Mouse (Mus musculus): Measurements from ENCODE around the gene Src. TPM values are rescaled to one million over a fixed set of nuclear protein-coding genes. Genes with fewer than 3 reads are reported as not detected.

Src gene
- polyA plus RNA-seq, 1 experiment from 2014 or later: 6.2 TPM

GRCm38 (mm10) chr2:157458472-157458871 lies 40.2 kb downstream of the Src start:
- ATAC-seq (replicated peaks; ENCODE audit: insufficient number of reproducible peaks, low FRiP score, low TSS enrichment): no peak

DNA sequence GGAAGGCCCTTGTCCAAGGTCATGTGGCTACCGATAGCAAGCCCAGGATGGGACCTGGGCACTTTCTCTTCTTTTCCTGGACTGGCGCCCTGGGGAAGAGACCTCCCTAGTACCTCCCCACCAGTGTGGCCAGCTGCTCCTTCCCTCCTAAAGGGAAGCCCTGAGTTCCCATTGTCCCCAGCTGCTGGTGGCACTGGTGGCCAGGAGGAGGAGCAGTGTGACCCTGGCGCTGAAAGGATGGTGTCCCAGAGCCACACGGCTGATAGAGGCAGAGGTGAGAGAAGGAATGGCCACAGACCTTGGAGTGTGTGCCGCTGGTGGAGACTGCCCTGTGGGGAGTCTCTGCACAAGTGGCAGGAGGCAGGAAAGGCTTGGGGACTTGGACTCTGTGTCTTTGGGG lies 41.5 kb downstream of the Src start:
- Histone ChIP-seq H3K4me2 (no peak overlapping the region), H3K4me3 (ENCODE audit: low read depth, low read length) (no peak overlapping the region), H3K36me3 (ENCODE audit: control insufficient read depth, insufficient read depth, low read length) (peaks cover 5% of the 10 kb centered on the region; the same call in 1 of the 2 replicates), H3K4me1 (ENCODE audit: control insufficient read depth, insufficient read depth, low read length) (peaks cover 44% of the 10 kb centered on the region), H3K9ac (ENCODE audit: low read depth, low read length) (0 out of 2 replicates have a peak overlapping the region, but pooled peaks have one; percentile 17), H3K9me3 (replicated peaks; ENCODE audit: control insufficient read depth, low read length) (no peaks in the 10 kb centered on the region), H3K27ac (ENCODE audit: low read depth, low read length) (no peak overlapping the region), H3K27me3 (ENCODE audit: control insufficient read depth, insufficient read depth, low read length) (no peaks in the 10 kb centered on the region)
- WGBS (ENCODE audit: insufficient replicate concordance): 24% methylated on average over 5 of the region's 5 CpGs
- ATAC-seq (replicated peaks; ENCODE audit: insufficient number of reproducible peaks, low FRiP score, low TSS enrichment): no peak

More at GRCm38 (mm10) chr2:157458472-157458871, 40.2 kb downstream of the Src start:
- Histone ChIP-seq H3K36me3 (ENCODE audit: control insufficient read depth, insufficient read depth, low read length) (peaks cover 5% of the 10 kb centered on the region; the same call in 1 of the 2 replicates), H3K27ac (ENCODE audit: low read depth, low read length) (no peak overlapping the region), H3K9me3 (replicated peaks; ENCODE audit: control insufficient read depth, low read length) (no peaks in the 10 kb centered on the region), H3K4me1 (ENCODE audit: control insufficient read depth, insufficient read depth, low read length) (peaks cover 31% of the 10 kb centered on the region), H3K4me2 (peak overlapping the region; percentile 51), H3K4me3 (ENCODE audit: low read depth, low read length) (no peak overlapping the region; the same call in 1 of the 2 replicates), H3K9ac (ENCODE audit: low read depth, low read length) (no peak overlapping the region), H3K27me3 (ENCODE audit: control insufficient read depth, insufficient read depth, low read length) (no peaks in the 10 kb centered on the region)
- 20% methylated on average over 14 of the region's 14 CpGs for WGBS (ENCODE audit: insufficient replicate concordance)

GRCm38 (mm10) chr2:157462776-157463710 lies 44.8 kb downstream of the Src start:
- no peak; the same call in 1 of the 2 replicates for ATAC-seq (replicated peaks; ENCODE audit: insufficient number of reproducible peaks, low FRiP score, low TSS enrichment)
- peaks cover 8% of the 10 kb centered on the region for H3K36me3 ChIP-seq (ENCODE audit: control insufficient read depth, insufficient read depth, low read length)
- H3K27me3 ChIP-seq (ENCODE audit: control insufficient read depth, insufficient read depth, low read length): no peaks in the 10 kb centered on the region
- no peak overlapping the region for H3K9ac ChIP-seq (ENCODE audit: low read depth, low read length)
- peaks cover 39% of the 10 kb centered on the region for H3K4me1 ChIP-seq (ENCODE audit: control insufficient read depth, insufficient read depth, low read length)
- H3K9me3 ChIP-seq (replicated peaks; ENCODE audit: control insufficient read depth, low read length): no peaks in the 10 kb centered on the region
- 52% methylated on average over 20 of the region's 20 CpGs for WGBS (ENCODE audit: insufficient replicate concordance)
- H3K4me3 ChIP-seq (ENCODE audit: low read depth, low read length): no peak overlapping the region
- no peak overlapping the region for H3K4me2 ChIP-seq
- peak overlapping the region; percentile 80 for H3K27ac ChIP-seq (ENCODE audit: low read depth, low read length)

DNA sequence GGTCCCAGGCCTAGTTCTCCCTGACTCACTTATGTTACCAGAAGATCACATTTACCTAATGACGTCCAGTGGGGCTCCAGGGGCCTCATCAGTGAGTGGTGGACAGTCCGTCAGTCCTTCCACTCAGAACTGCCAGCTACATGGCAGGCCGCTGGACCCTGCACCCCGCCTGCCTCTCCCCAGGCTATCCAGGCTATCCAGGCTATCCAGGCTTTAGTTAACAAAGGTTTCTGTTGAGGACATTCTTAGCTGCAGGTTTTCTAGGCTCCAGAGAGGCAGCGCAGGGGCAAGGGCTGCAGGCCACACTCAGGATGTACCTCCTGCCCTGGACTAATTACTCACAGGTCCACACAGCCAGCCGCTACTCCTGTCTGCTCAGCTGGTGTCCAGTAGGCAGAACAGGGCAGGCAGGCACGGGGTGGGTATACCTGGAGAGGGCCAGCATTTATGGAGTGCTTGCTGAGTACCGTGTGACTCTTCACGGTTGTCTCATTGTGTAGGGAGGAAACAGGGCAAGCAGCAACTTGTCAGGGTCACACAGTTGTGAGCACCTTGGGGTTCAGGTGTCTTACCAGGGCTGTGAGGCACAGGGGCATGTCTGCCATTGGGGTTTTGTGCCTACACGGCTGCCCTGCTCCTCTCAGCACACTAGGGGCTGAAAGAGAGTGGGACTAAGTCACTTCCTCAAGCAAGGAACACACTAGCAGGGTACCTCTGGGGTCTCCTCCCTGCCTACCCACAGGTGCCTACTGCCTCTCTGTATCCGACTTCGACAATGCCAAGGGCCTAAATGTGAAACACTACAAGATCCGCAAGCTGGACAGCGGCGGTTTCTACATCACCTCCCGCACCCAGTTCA lies 45.9 kb downstream of the Src start:
- Histone ChIP-seq H3K9me3 (replicated peaks; ENCODE audit: control insufficient read depth, low read length) (no peaks in the 10 kb centered on the region), H3K36me3 (ENCODE audit: control insufficient read depth, insufficient read depth, low read length) (peaks cover 11% of the 10 kb centered on the region), H3K4me2 (peak overlapping the region; percentile 46), H3K4me1 (ENCODE audit: control insufficient read depth, insufficient read depth, low read length) (peaks cover 36% of the 10 kb centered on the region), H3K4me3 (ENCODE audit: low read depth, low read length) (0 out of 2 replicates have a peak overlapping the region, but pooled peaks have one; percentile 18), H3K9ac (ENCODE audit: low read depth, low read length) (peak overlapping the region; percentile 47), H3K27ac (ENCODE audit: low read depth, low read length) (peak overlapping the region; percentile 80), H3K27me3 (ENCODE audit: control insufficient read depth, insufficient read depth, low read length) (no peaks in the 10 kb centered on the region)
- no peak for ATAC-seq (replicated peaks; ENCODE audit: insufficient number of reproducible peaks, low FRiP score, low TSS enrichment)
- 37% methylated on average over 16 of the region's 16 CpGs for WGBS (ENCODE audit: insufficient replicate concordance)

DNA sequence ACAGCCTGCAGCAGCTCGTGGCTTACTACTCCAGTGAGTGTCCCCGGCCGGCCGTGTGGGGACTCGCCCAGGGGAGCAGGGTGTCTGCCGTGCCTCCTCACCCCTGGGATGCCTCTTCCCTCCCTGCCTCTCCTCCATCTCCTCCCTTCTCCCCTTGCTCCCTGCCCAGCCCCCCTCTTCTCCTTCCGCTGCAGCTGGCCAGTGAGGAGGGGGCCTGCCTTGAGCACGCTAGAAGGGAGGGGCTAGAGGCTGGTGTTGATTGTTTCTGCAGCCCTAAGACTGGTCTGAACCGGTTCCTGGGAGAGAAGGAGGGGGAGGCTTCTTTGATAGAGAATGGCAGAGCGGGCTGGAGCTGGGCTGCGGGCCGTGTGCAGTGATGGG lies 46.5 kb downstream of the Src start:
- Histone ChIP-seq H3K4me2 (peak overlapping the region; percentile 46), H3K4me3 (ENCODE audit: low read depth, low read length) (0 out of 2 replicates have a peak overlapping the region, but pooled peaks have one; percentile 18), H3K4me1 (ENCODE audit: control insufficient read depth, insufficient read depth, low read length) (peaks cover 36% of the 10 kb centered on the region), H3K9me3 (replicated peaks; ENCODE audit: control insufficient read depth, low read length) (no peaks in the 10 kb centered on the region), H3K27ac (ENCODE audit: low read depth, low read length) (peak overlapping the region; percentile 80), H3K36me3 (ENCODE audit: control insufficient read depth, insufficient read depth, low read length) (peaks cover 11% of the 10 kb centered on the region), H3K27me3 (ENCODE audit: control insufficient read depth, insufficient read depth, low read length) (no peaks in the 10 kb centered on the region), H3K9ac (ENCODE audit: low read depth, low read length) (peak overlapping the region; percentile 59; the same call in 1 of the 2 replicates)
- ATAC-seq (replicated peaks; ENCODE audit: insufficient number of reproducible peaks, low FRiP score, low TSS enrichment): peak; percentile 81
- WGBS (ENCODE audit: insufficient replicate concordance): 3% methylated on average over 12 of the region's 12 CpGs

DNA sequence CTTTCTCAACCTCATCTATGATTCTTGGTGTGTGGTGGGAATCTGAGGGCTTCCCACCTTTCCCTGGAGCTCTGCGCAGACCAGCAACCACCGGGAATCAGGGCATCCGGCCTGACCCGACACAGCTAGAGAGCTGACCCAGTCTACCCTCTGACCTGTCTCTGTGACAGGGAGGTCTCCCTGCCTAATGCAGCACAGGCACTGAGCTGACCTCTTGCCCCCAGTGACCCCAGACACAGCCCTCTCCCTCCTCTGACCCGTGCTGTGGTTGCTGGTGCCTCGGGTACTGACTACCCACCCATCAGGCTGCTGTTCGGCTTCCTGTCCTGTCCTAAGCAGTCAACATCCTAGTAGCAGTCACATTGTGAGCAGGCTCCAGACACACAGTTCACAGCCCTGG lies 48.6 kb downstream of the Src start:
- no peaks in the 10 kb centered on the region for H3K9me3 ChIP-seq (replicated peaks; ENCODE audit: control insufficient read depth, low read length)
- H3K4me3 ChIP-seq (ENCODE audit: low read depth, low read length): no peak overlapping the region
- peaks cover 13% of the 10 kb centered on the region for H3K36me3 ChIP-seq (ENCODE audit: control insufficient read depth, insufficient read depth, low read length)
- no peak for ATAC-seq (replicated peaks; ENCODE audit: insufficient number of reproducible peaks, low FRiP score, low TSS enrichment)
- H3K4me2 ChIP-seq: no peak overlapping the region
- no peak overlapping the region for H3K9ac ChIP-seq (ENCODE audit: low read depth, low read length)
- WGBS (ENCODE audit: insufficient replicate concordance): 60% methylated on average over 7 of the region's 7 CpGs
- H3K27ac ChIP-seq (ENCODE audit: low read depth, low read length): no peak overlapping the region
- H3K27me3 ChIP-seq (ENCODE audit: control insufficient read depth, insufficient read depth, low read length): no peaks in the 10 kb centered on the region
- H3K4me1 ChIP-seq (ENCODE audit: control insufficient read depth, insufficient read depth, low read length): peaks cover 40% of the 10 kb centered on the region

DNA sequence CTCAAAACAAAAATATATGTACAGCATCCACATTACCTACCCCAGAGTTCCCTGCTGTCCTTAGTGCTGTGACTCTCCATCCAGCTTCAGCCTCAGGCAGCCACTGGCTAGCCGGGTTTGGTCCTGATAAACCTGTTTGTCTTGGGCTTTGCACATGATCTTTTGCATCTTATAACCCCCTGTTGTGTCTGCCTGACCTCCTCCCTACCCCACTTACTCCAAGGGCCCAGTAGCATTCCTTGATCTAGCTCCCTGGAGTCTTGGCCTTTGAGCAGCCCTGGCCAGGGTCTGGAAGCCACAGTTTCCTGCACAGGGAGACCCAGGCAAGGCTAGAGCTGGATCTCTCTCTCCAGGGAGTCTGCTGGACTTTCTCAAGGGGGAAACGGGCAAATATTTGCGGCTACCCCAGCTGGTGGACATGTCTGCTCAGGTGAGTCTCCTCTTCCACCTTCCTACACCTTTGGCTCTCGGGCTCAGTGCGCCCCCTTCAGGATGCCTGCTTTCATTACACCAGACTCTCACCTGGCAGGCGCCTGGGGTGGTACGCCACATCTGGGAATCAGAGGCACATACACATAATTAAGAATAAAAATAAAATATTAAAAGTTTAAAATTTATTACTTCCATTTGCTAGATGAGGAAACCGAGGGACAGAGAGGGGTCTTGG lies 50.0 kb downstream of the Src start:
- peaks cover 10% of the 10 kb centered on the region for H3K36me3 ChIP-seq (ENCODE audit: control insufficient read depth, insufficient read depth, low read length)
- H3K9ac ChIP-seq (ENCODE audit: low read depth, low read length): no peak overlapping the region
- WGBS (ENCODE audit: insufficient replicate concordance): 64% methylated on average over 8 of the region's 8 CpGs
- H3K27ac ChIP-seq (ENCODE audit: low read depth, low read length): no peak overlapping the region
- H3K9me3 ChIP-seq (replicated peaks; ENCODE audit: control insufficient read depth, low read length): no peaks in the 10 kb centered on the region
- H3K4me3 ChIP-seq (ENCODE audit: low read depth, low read length): no peak overlapping the region
- no peak overlapping the region for H3K4me2 ChIP-seq
- H3K27me3 ChIP-seq (ENCODE audit: control insufficient read depth, insufficient read depth, low read length): no peaks in the 10 kb centered on the region
- ATAC-seq (replicated peaks; ENCODE audit: insufficient number of reproducible peaks, low FRiP score, low TSS enrichment): no peak
- H3K4me1 ChIP-seq (ENCODE audit: control insufficient read depth, insufficient read depth, low read length): peaks cover 37% of the 10 kb centered on the region

- H3K4me3 ChIP-seq (ENCODE audit: low read depth, low read length): no peak overlapping the region
- peaks cover 31% of the 10 kb centered on the region for H3K4me1 ChIP-seq (ENCODE audit: control insufficient read depth, insufficient read depth, low read length)
- WGBS (ENCODE audit: insufficient replicate concordance): 76% methylated on average over 7 of the region's 7 CpGs
- H3K27ac ChIP-seq (ENCODE audit: low read depth, low read length): 0 out of 2 replicates have a peak overlapping the region, but pooled peaks have one; percentile 54
- H3K9ac ChIP-seq (ENCODE audit: low read depth, low read length): no peak overlapping the region
- no peaks in the 10 kb centered on the region for H3K9me3 ChIP-seq (replicated peaks; ENCODE audit: control insufficient read depth, low read length)
- H3K36me3 ChIP-seq (ENCODE audit: control insufficient read depth, insufficient read depth, low read length): peaks cover 10% of the 10 kb centered on the region
- no peaks in the 10 kb centered on the region for H3K27me3 ChIP-seq (ENCODE audit: control insufficient read depth, insufficient read depth, low read length)
- ATAC-seq (replicated peaks; ENCODE audit: insufficient number of reproducible peaks, low FRiP score, low TSS enrichment): no peak
- H3K4me2 ChIP-seq: no peak overlapping the region
Measured at GRCm38 (mm10) chr2:157471292-157471691, 53.0 kb downstream of the Src start.
